Mouse (Mus musculus): ENCODE results near the gene Ppp2ca. TPM values are rescaled to one million over a fixed set of nuclear protein-coding genes. Genes with fewer than 3 reads are reported as not detected.

The Ppp2ca gene
- polyA plus RNA-seq (2012; rRNA removed) = 33.9 and 47.4 TPM in 2 replicates

DNA sequence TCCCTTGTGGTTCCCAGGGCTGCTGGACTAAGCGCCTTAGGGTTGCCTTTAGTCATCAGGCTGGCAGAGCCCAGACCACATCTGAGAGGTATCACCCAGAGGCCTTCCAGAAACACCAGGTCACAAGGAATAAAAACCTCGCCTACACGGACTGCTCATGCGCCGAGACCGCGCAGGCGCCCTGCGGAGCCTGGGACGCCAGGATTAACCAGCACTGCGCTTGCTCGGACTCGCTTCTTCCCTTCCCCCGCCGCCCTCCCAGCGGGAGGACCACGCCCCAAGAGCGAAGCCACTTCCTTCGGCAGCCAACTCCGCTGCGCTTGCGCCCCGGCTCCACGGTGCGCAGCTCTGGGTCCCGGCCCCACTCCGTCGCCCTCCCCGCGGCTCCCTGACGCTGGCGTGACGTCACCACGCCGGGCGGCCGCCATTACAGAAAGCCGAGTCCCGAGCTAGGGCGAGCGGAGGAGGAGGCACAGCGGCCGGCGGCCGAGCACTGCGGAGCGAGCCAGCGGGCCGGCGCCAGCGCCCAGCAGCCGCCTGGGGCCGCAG, at the start of gene Ppp2ca:
Ppp2ca (plus strand) TSS at position 284 of the 549 bp plus-strand sequence.

DNA sequence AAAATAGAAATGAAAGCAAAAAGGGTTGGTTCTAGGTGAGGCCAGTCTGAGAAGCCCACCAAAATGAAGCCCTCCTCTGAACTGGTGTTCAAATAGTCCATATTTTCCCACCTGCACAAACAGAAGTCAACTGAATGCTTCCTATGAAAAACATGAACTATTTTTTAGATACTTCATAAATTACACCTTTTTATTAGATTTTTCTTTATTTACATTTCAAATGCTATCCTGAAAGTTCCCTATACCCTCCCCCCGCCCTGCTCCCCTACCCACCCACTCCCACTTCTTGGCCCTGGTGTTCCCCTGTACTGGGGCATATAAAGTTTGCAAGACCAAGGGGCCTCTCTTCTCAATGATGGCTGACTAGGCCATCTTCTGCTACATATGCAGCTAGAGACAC, 46.9 kb downstream of the Ppp2ca start, which contains the start of gene Olfr1373:
Olfr1373 (minus strand) TSS at position 101 of the 400 bp plus-strand sequence.

Other genes with a start within 250 kb of the Ppp2ca start
- 17.7 and 18.3 TPM in 2 replicates for gene Jade2, start 241.0 kb upstream of the Ppp2ca start, polyA plus RNA-seq (2012; rRNA removed)
- gene Cdkn2aipnl, start 131.0 kb upstream of the Ppp2ca start, polyA plus RNA-seq (2012; rRNA removed) = 18.1 and 23.8 TPM in 2 replicates
- gene Ube2b, start 97.9 kb upstream of the Ppp2ca start, polyA plus RNA-seq (2012; rRNA removed) = 29.1 and 37.3 TPM in 2 replicates
- gene Cdkl3, start 94.5 kb upstream of the Ppp2ca start, polyA plus RNA-seq (2012; rRNA removed) = 2.2 and 2.4 TPM in 2 replicates
- not detected in 2 replicates for gene Olfr1373, start 46.8 kb downstream of the Ppp2ca start, polyA plus RNA-seq (2012; rRNA removed)
- gene Olfr1371, start 115.3 kb downstream of the Ppp2ca start, polyA plus RNA-seq (2012; rRNA removed) = not detected in 2 replicates
- gene Skp1a, start 133.3 kb downstream of the Ppp2ca start, polyA plus RNA-seq (2012; rRNA removed) = 10.4 and 13.7 TPM in 2 replicates
- 36.7 and 50.8 TPM in 2 replicates for gene Tcf7, start 184.3 kb downstream of the Ppp2ca start, polyA plus RNA-seq (2012; rRNA removed)

All from ovary, adult 2 months (tissue).